Mouse (Mus musculus) thymus, adult 2 months (tissue): Measurements from ENCODE around the gene Smyd5.

ENCODE experiments used
- CTCF ChIP-seq: fragments of 200-500 bp; IDR thresholded peaks from 2 replicates; pipeline ENCODE4 v1.5.1; 2012; ENCODE audit warnings: mild to moderate bottlenecking, control low read depth, low read length, moderate library complexity, borderline replicate concordance; ENCODE audit not compliant: control insufficient read depth, poor library complexity, insufficient read depth; ENCODE audit errors: extremely low read depth
- POLR2A ChIP-seq: fragments of 200-500 bp; IDR thresholded peaks from 2 replicates; pipeline ENCODE4 v1.6.1; 2012; ENCODE audit warnings: mild to moderate bottlenecking, low read length, control low read depth, moderate library complexity; ENCODE audit not compliant: control insufficient read depth, poor library complexity, insufficient read depth; ENCODE audit errors: extremely low read depth

DNA sequence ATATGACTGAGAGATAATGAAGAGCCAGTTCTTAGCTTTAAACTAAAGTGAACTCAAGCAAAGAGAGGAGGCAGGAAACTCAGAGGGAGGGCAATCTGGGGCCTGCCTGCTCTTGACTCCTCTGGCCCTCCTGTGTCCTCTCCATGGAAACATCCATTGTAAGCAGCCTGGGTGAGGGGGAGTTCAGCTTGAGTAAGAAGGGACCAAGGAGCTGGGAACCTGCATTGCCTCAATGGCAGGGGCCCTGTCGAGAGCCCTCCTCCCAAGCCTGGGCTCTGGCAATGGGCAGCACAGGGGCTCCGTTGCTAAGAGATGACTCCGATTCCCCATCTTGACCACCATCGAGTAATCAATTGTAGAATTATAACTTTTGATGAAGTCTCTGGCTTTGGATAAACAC, 56.7 kb downstream of the Smyd5 start:
- TF ChIP-seq CTCF = no peak
- no peak for TF ChIP-seq POLR2A
